Mouse (Mus musculus) hindbrain, embryonic 11.5 days (tissue): ENCODE measurements around the gene Ces2c. TPM values are rescaled to one million over a fixed set of nuclear protein-coding genes. Genes with fewer than 3 reads are reported as not detected.
"Not testable (repeated sequence)": the region's sequence is repeated elsewhere in the genome, so short reads cannot be mapped to it uniquely, and the experiment has no call there.

ENCODE experiments used
- ATAC-seq: fragments of 200-750 bp; cut with Nextera tagmentation; 2 replicates; pipeline ENCODE4 v1.8.0; 2017; ENCODE audit warnings: mild to moderate bottlenecking, moderate TSS enrichment, moderate library complexity; ENCODE audit not compliant: low FRiP score
- DNase-seq: peaks from one replicate; pipeline ENCODE4 v3.0.0-alpha.2; 2015; ENCODE audit warnings: low spot score
- H3K27ac ChIP-seq: fragments of 300-500 bp; sonication (generic); 2 replicates; pipeline ENCODE4 v1.5.1; 2014; ENCODE audit warnings: mild to moderate bottlenecking, low read depth, low read length
- H3K27me3 ChIP-seq: fragments of 300-500 bp; sonication (generic); 2 replicates; pipeline ENCODE4 v1.6.1; 2014; ENCODE audit warnings: mild to moderate bottlenecking, low read length, moderate library complexity, mixed read lengths; ENCODE audit not compliant: control insufficient read depth, insufficient read depth
- H3K36me3 ChIP-seq: fragments of 300-500 bp; sonication (generic); 2 replicates; pipeline ENCODE4 v1.6.1; 2014; ENCODE audit warnings: mild to moderate bottlenecking, low read length, moderate library complexity, mixed read lengths; ENCODE audit not compliant: control insufficient read depth, insufficient read depth
- H3K4me1 ChIP-seq: fragments of 300-500 bp; sonication (generic); replicated peaks from 2 replicates; pipeline ENCODE4 v1.6.1; 2014; ENCODE audit warnings: low read length, mixed read lengths; ENCODE audit not compliant: control insufficient read depth, insufficient read depth
- H3K4me2 ChIP-seq: fragments of 300-500 bp; sonication (generic); replicated peaks from 2 replicates; pipeline ENCODE4 v1.6.1; 2014; ENCODE audit warnings: mild to moderate bottlenecking, low read depth, low read length
- H3K4me3 ChIP-seq: fragments of 300-500 bp; sonication (generic); 2 replicates; pipeline ENCODE4 v1.5.1; 2014; ENCODE audit warnings: low read depth, low read length
- H3K9ac ChIP-seq: fragments of 300-500 bp; sonication (generic); 2 replicates; pipeline ENCODE4 v1.6.1; 2014; ENCODE audit warnings: low read depth, low read length
- H3K9me3 ChIP-seq: fragments of 300-500 bp; sonication (generic); 2 replicates; pipeline ENCODE4 v1.6.1; 2016; ENCODE audit warnings: low read length; ENCODE audit not compliant: control insufficient read depth
- WGBS: fragments of 180-500 bp; shearing (Covaris S2); extraction: QIAGEN DNeasy Blood & Tissue Kit; methylation state at CpG from one replicate; pipeline ENCODE4 v1.1.7; 2014; 5-methylcytosine and 5-hydroxymethylcytosine counted together
- polyA plus RNA-seq: library from polyadenylated mRNA; unstranded; fragments of >200 nt; fragmentation: Nextera tagmentation; extraction: Ambion mirVana; gene quantifications from 2 replicates; pipeline ENCODE4 v1.2.1, GENCODE M21; 2014

Ces2c gene
- polyA plus RNA-seq, 1 experiment from 2014 or later = not detected

DNA sequence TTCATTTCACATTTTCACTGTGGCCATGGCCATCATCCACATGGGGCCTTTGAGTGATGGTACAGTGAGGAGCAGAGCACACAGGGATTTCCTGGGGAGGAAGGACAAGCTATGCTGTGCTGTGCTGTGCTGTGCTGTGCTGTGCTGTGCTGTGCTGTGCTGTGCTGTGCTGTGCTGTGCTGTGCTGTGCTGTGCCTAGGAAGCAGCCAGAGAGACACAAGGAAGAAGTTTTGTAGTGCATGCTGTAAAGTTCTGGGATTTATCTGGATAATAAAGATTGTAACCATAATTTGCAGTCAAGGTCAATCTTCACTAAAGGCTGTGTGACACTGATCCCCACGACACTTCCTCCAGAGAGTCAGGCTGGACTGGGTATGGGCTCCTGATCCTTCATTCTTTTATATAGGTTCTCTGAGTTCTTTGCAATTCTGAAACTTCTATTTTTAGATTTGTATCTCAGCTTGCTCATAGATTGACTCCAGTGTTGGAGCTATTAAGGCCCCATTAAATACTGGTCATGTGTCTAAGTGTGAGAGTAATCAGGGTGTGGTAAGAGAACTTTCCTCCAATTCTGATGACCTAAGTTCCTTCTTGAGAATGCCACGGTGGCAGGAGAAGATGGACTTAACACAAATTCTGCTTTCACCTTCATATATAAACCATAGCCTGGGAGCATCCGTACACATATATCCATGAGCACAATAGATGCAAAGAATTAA is 5.3 kb upstream of the Ces2c start:
- no peak for DNase-seq
- WGBS = 89% methylated on average over 3 of the region's 3 CpGs

DNA sequence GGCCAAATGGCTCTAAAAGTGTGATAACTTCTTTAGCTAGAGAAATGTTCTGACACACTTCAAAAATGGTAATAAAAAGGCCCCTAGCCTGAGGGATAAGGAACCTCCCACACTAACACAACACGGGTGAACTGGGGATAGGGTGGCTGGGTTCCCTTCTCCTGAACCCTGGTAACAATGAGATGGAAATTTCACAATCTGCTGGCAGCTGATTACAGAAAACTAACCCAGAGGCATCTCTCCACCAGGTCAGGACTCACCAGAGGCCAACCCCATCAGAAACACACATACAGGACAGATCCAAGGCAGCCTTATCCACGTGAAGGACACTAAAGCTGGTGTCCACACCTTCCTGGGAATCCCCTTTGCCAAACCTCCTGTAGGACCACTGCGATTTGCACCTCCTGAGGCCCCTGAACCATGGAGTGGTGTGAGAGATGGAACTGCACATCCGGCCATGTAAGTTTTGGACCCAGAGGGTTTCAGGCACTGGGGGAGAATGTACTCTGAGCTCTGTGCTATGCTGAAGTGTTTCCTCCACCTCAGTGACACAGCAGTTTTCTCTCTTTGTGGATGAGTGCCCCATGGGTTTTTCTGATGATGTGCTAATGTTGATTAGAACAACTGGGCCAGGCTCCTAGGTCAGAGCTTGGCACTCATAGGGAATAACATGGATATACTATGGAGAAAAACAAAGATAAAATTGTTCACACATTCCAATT is 1.0 kb downstream of the Ces2c start:
- Histone ChIP-seq H3K4me2 (no peak overlapping the region), H3K9me3 (no peaks in the 10 kb centered on the region), H3K27ac (no peak overlapping the region), H3K4me1 (no peaks in the 10 kb centered on the region), H3K4me3 (no peak overlapping the region), H3K9ac (no peak overlapping the region), H3K36me3 (no peaks in the 10 kb centered on the region), H3K27me3 (no peaks in the 10 kb centered on the region)
- 76% methylated on average over 4 of the region's 4 CpGs for WGBS
- no peak for DNase-seq
- no peak for ATAC-seq

More for the DNA sequence above, 5.3 kb upstream of the Ces2c start:
- Histone ChIP-seq H3K4me3 (no peak overlapping the region), H3K9ac (no peak overlapping the region), H3K4me2 (no peak overlapping the region), H3K9me3 (no peaks in the 10 kb centered on the region), H3K27ac (no peak overlapping the region), H3K27me3 (no peaks in the 10 kb centered on the region), H3K36me3 (no peaks in the 10 kb centered on the region), H3K4me1 (no peaks in the 10 kb centered on the region)
- no peak for ATAC-seq

- H3K4me2 ChIP-seq, H3K4me1 ChIP-seq, H3K4me3 ChIP-seq, H3K27ac ChIP-seq, H3K9me3 ChIP-seq, H3K9ac ChIP-seq, ATAC-seq, H3K36me3 ChIP-seq, DNase-seq, H3K27me3 ChIP-seq: not testable (repeated sequence)
- no CpG with 5 or more reads among the region's 4 CpGs for WGBS
Measured at GRCm38 (mm10) chr8:104866844-104867531, 20.1 kb downstream of the Ces2c start.

GRCm38 (mm10) chr8:104868876-104869275 is 22.0 kb downstream of the Ces2c start:
- not testable (repeated sequence) for H3K9me3 ChIP-seq, ATAC-seq, H3K27ac ChIP-seq, H3K4me1 ChIP-seq, H3K27me3 ChIP-seq, H3K9ac ChIP-seq, H3K36me3 ChIP-seq, H3K4me2 ChIP-seq, H3K4me3 ChIP-seq, DNase-seq
- WGBS = no CpG with 5 or more reads among the region's 2 CpGs

- not testable (repeated sequence) for H3K4me2 ChIP-seq, H3K9me3 ChIP-seq, H3K27ac ChIP-seq, H3K36me3 ChIP-seq, DNase-seq, H3K4me3 ChIP-seq, ATAC-seq, H3K9ac ChIP-seq, H3K27me3 ChIP-seq, H3K4me1 ChIP-seq
- WGBS = no CpG with 5 or more reads among the region's 4 CpGs
Measured at GRCm38 (mm10) chr8:104886223-104886926, 39.5 kb downstream of the Ces2c start.

GRCm38 (mm10) chr8:104901746-104902145 is 54.9 kb downstream of the Ces2c start:
- Histone ChIP-seq H3K4me1 (no peaks in the 10 kb centered on the region), H3K9ac (no peak overlapping the region), H3K4me2 (no peak overlapping the region), H3K9me3 (no peaks in the 10 kb centered on the region), H3K27ac (no peak overlapping the region), H3K4me3 (no peak overlapping the region), H3K36me3 (no peaks in the 10 kb centered on the region), H3K27me3 (no peaks in the 10 kb centered on the region)
- DNase-seq (no peak), ATAC-seq (no peak)
- WGBS = 89% methylated on average over 2 of the region's 2 CpGs

Other genes starting within 250 kb of the Ces2c start
- gene Cdh16, start 222.7 kb upstream of the Ces2c start, polyA plus RNA-seq = not detected in 2 replicates
- gene Rrad, start 215.7 kb upstream of the Ces2c start, polyA plus RNA-seq = 1.7 and 2.1 TPM in 2 replicates
- gene Ciao2b, start 205.1 kb upstream of the Ces2c start, polyA plus RNA-seq = 99.6 and 103 TPM in 2 replicates
- not detected in 2 replicates for gene Ces2a, start 113.1 kb upstream of the Ces2c start, polyA plus RNA-seq
- gene Ces2b, start 15.5 kb upstream of the Ces2c start, polyA plus RNA-seq = 0.17 TPM in 1 of 2 replicates, not detected in the other
- gene Ces2e, start 79.2 kb downstream of the Ces2c start, polyA plus RNA-seq = not detected in 2 replicates
- gene Ces2f, start 100.3 kb downstream of the Ces2c start, polyA plus RNA-seq = not detected in 2 replicates
- not detected in 2 replicates for gene Ces2g, start 114.7 kb downstream of the Ces2c start, polyA plus RNA-seq
- not detected in 2 replicates for gene Ces2h, start 153.8 kb downstream of the Ces2c start, polyA plus RNA-seq
- gene Ces3a, start 201.5 kb downstream of the Ces2c start, polyA plus RNA-seq = not detected in 2 replicates
- gene Ces3b, start 236.7 kb downstream of the Ces2c start, polyA plus RNA-seq = not detected in 2 replicates